Mouse (Mus musculus) hindbrain, embryonic 11.5 days (tissue): ENCODE results near the gene Smim27. TPM values are rescaled to one million over a fixed set of nuclear protein-coding genes. Genes with fewer than 3 reads are reported as not detected.

Source experiments
- ATAC-seq: fragments of 200-750 bp; cut with Nextera tagmentation; 2 replicates; pipeline ENCODE4 v1.8.0; 2017; ENCODE audit warnings: mild to moderate bottlenecking, moderate TSS enrichment, moderate library complexity; ENCODE audit not compliant: low FRiP score
- DNase-seq: peaks from one replicate; pipeline ENCODE4 v3.0.0-alpha.2; 2015; ENCODE audit warnings: low spot score
- H3K27ac ChIP-seq: fragments of 300-500 bp; sonication (generic); 2 replicates; pipeline ENCODE4 v1.5.1; 2014; ENCODE audit warnings: mild to moderate bottlenecking, low read depth, low read length
- H3K27me3 ChIP-seq: fragments of 300-500 bp; sonication (generic); 2 replicates; pipeline ENCODE4 v1.6.1; 2014; ENCODE audit warnings: mild to moderate bottlenecking, low read length, moderate library complexity, mixed read lengths; ENCODE audit not compliant: control insufficient read depth, insufficient read depth
- H3K36me3 ChIP-seq: fragments of 300-500 bp; sonication (generic); 2 replicates; pipeline ENCODE4 v1.6.1; 2014; ENCODE audit warnings: mild to moderate bottlenecking, low read length, moderate library complexity, mixed read lengths; ENCODE audit not compliant: control insufficient read depth, insufficient read depth
- H3K4me1 ChIP-seq: fragments of 300-500 bp; sonication (generic); replicated peaks from 2 replicates; pipeline ENCODE4 v1.6.1; 2014; ENCODE audit warnings: low read length, mixed read lengths; ENCODE audit not compliant: control insufficient read depth, insufficient read depth
- H3K4me2 ChIP-seq: fragments of 300-500 bp; sonication (generic); replicated peaks from 2 replicates; pipeline ENCODE4 v1.6.1; 2014; ENCODE audit warnings: mild to moderate bottlenecking, low read depth, low read length
- H3K4me3 ChIP-seq: fragments of 300-500 bp; sonication (generic); 2 replicates; pipeline ENCODE4 v1.5.1; 2014; ENCODE audit warnings: low read depth, low read length
- H3K9ac ChIP-seq: fragments of 300-500 bp; sonication (generic); 2 replicates; pipeline ENCODE4 v1.6.1; 2014; ENCODE audit warnings: low read depth, low read length
- H3K9me3 ChIP-seq: fragments of 300-500 bp; sonication (generic); 2 replicates; pipeline ENCODE4 v1.6.1; 2016; ENCODE audit warnings: low read length; ENCODE audit not compliant: control insufficient read depth
- WGBS: fragments of 180-500 bp; shearing (Covaris S2); extraction: QIAGEN DNeasy Blood & Tissue Kit; methylation state at CpG from one replicate; pipeline ENCODE4 v1.1.7; 2014; 5-methylcytosine and 5-hydroxymethylcytosine counted together
- polyA plus RNA-seq: library from polyadenylated mRNA; unstranded; fragments of >200 nt; fragmentation: Nextera tagmentation; extraction: Ambion mirVana; gene quantifications from 2 replicates; pipeline ENCODE4 v1.2.1, GENCODE M21; 2014

The Smim27 gene
- 20.7 and 25.8 TPM in 2 replicates for polyA plus RNA-seq

DNA sequence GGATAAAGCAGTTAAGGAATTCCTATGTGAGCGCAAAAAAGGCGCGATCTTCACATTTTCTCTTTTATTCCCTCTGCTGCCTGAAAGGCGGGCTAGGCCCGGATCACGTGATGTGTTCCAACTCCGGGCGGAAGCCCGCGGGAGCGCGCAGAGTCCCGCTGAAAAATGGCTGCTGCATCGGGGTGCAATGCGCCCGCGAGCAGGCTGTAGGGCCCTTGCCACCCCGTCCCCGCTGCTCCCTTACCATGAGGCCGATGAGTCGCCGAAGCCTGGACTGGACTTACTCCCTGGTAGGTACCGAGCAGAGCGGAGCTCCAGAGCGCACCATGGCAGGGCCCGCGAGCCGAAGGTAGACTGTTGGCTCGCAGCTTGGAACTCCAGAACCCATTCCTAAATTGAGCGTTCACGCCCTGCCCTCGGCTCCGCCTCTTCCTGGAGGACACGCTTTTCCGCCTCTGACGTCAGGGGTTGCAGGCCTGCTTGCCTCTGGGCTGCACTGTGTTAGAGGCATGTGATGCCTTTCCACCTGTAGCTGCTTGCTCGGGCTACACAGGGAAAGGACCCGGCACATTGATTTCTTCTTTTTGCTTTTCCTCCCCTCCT, at the start of gene Smim27, which contains the start of gene Topors:
Gene Smim27 (plus strand): TSS at position 150 of the 603 bp plus-strand sequence.
Gene Topors (minus strand): TSS at position 421 of the 603 bp plus-strand sequence.
- H3K4me2 ChIP-seq, result peak within 1 kb of the TSS; percentile 68
- peak within 1 kb of the TSS; percentile 81 for H3K4me3 ChIP-seq
- WGBS, result under 1% methylated on average over 38 of the region's 38 CpGs
- H3K36me3 ChIP-seq, result no peaks in the 10 kb centered on the region; the same call in 1 of the 2 replicates
- no peaks in the 10 kb centered on the region for H3K9me3 ChIP-seq
- H3K9ac ChIP-seq, result peak within 1 kb of the TSS; percentile 86
- peak; percentile 96 for DNase-seq
- H3K4me1 ChIP-seq, result no peaks in the 10 kb centered on the region
- no peaks in the 10 kb centered on the region for H3K27me3 ChIP-seq
- H3K27ac ChIP-seq, result peak within 1 kb of the TSS; percentile 88
- ATAC-seq, result peak; percentile 95

DNA sequence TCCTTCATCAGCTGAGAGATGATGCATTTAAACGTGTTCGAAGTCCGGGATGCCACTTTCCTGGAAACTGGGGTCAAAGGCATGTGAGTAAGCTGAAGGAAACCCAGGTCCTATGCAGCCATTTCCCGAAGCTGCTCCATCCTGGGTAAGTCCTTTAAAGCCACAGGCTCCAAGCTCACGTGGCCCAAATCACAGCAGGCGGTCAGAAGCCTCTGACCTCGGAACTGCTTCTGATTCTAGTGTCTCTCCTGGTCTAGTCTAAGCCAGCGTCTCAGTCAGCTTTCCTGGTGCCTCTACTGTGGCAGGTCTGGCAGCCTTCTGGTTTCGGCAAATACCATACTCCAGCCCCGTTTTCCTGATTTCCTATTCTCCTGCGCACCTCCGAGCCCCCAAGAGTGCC, 48.9 kb upstream of the Smim27 start:
- DNase-seq, result peak; percentile 18
- no peak overlapping the region for H3K9ac ChIP-seq
- H3K9me3 ChIP-seq, result no peaks in the 10 kb centered on the region
- H3K27me3 ChIP-seq, result no peaks in the 10 kb centered on the region
- ATAC-seq, result no peak
- no peak overlapping the region for H3K4me2 ChIP-seq
- H3K27ac ChIP-seq, result no peak overlapping the region
- H3K4me3 ChIP-seq, result no peak overlapping the region
- H3K4me1 ChIP-seq, result no peaks in the 10 kb centered on the region
- no peaks in the 10 kb centered on the region for H3K36me3 ChIP-seq
- WGBS, result 19% methylated on average over 12 of the region's 12 CpGs

GRCm38 (mm10) chr4:40221004-40221760, 48.2 kb upstream of the Smim27 start:
- DNase-seq (no peak), ATAC-seq (no peak)
- H3K36me3 ChIP-seq, result no peaks in the 10 kb centered on the region
- no peaks in the 10 kb centered on the region for H3K27me3 ChIP-seq
- no peaks in the 10 kb centered on the region for H3K4me1 ChIP-seq
- no peak overlapping the region for H3K4me2 ChIP-seq
- no peak overlapping the region for H3K9ac ChIP-seq
- no peaks in the 10 kb centered on the region for H3K9me3 ChIP-seq
- H3K4me3 ChIP-seq, result no peak overlapping the region
- 39% methylated on average over 14 of the region's 14 CpGs for WGBS
- H3K27ac ChIP-seq, result no peak overlapping the region

DNA sequence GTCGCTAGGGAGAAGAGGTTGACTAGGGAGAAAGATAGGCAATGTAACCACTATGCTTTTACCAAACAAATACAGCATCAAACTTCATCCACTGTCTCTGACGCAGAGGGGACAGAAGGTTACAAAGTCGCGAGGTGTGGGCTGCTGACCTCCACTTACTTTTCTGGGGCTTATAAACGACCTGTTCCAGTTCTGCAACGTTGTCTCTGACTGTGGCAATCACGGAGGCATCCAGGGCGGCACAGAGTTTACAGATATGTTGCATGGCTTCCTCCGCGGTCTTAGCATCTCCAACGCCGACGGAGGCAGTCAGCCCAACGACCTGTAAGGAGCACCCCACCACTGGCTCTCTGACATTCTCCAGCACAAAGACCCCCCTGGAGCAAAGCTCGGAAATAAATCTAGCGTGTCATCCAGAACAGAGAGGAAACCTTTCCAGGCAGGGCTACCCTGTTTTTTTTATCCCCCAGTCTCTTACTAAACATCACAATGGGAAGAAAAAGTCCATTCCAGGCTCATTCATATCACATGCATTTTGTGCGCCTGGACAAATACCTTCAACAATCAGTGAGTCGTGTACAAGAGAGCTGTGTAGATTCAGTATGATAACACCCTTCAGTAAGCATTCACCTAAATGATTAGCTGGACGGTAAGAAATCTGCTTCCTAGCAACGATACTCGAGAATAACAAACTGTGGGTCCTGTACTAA, 47.3 kb upstream of the Smim27 start:
- Histone ChIP-seq H3K4me3 (no peak overlapping the region), H3K36me3 (no peaks in the 10 kb centered on the region), H3K27ac (no peak overlapping the region), H3K4me2 (no peak overlapping the region), H3K9me3 (no peaks in the 10 kb centered on the region), H3K4me1 (no peaks in the 10 kb centered on the region), H3K27me3 (no peaks in the 10 kb centered on the region), H3K9ac (no peak overlapping the region)
- ATAC-seq, result no peak
- no peak for DNase-seq
- 47% methylated on average over 21 of the region's 21 CpGs for WGBS

DNA sequence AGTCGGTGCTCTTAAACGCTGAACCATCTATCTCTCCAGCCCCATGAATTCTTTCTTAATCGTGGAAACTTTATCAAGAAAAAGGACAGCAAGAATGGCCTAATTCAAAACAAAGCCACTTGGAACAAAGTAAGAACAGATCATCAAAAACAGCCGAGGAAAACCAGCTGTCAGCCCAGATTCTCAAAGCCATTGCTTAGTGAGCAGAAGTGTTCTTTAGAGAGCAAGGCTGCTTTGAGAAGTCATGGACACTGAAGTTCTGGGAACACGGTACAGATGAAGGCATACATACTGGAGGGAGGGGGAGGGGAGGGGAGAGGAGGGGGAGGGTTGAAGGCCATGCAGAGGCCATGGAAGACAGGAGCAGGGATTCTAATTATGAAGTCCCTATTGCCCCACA, 43.3 kb upstream of the Smim27 start:
- no peak overlapping the region for H3K9ac ChIP-seq
- ATAC-seq (no peak), DNase-seq (no peak)
- no peaks in the 10 kb centered on the region for H3K9me3 ChIP-seq
- H3K27ac ChIP-seq, result no peak overlapping the region
- H3K27me3 ChIP-seq, result no peaks in the 10 kb centered on the region
- no peak overlapping the region for H3K4me2 ChIP-seq
- no peaks in the 10 kb centered on the region for H3K36me3 ChIP-seq
- no peaks in the 10 kb centered on the region for H3K4me1 ChIP-seq
- WGBS, result 79% methylated on average over 5 of the region's 5 CpGs
- H3K4me3 ChIP-seq, result no peak overlapping the region

DNA sequence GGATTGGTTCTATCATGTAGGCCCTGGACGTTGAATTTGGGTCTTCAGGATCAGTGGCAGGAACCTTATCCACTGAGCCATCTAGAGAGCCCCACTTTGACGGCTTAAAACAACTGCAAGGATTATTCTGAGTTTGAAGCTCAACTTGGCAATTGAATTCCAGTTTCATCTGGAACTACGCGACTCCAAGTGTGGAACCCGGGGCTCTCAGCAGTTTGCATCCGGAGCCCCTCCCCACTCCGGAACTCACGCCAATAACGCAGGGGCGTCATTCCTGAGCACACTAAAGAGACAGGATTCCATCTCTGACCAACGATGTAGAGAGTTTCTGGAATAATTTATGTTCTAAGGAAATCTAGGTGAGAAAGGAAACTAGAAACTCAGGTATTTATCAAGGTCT, 42.2 kb upstream of the Smim27 start:
- Histone ChIP-seq H3K9ac (no peak overlapping the region), H3K4me2 (no peak overlapping the region), H3K9me3 (no peaks in the 10 kb centered on the region), H3K4me3 (no peak overlapping the region), H3K36me3 (no peaks in the 10 kb centered on the region), H3K4me1 (no peaks in the 10 kb centered on the region), H3K27ac (no peak overlapping the region), H3K27me3 (no peaks in the 10 kb centered on the region)
- 89% methylated on average over 11 of the region's 11 CpGs for WGBS
- no peak for DNase-seq
- ATAC-seq, result no peak

GRCm38 (mm10) chr4:40227886-40228285, 41.5 kb upstream of the Smim27 start:
- WGBS, result 93% methylated on average over 7 of the region's 7 CpGs
- ATAC-seq (no peak), DNase-seq (no peak)
- Histone ChIP-seq H3K27me3 (no peaks in the 10 kb centered on the region), H3K4me3 (no peak overlapping the region), H3K9ac (no peak overlapping the region), H3K9me3 (no peaks in the 10 kb centered on the region), H3K4me2 (no peak overlapping the region), H3K4me1 (no peaks in the 10 kb centered on the region), H3K36me3 (no peaks in the 10 kb centered on the region), H3K27ac (no peak overlapping the region)

GRCm38 (mm10) chr4:40229723-40230122, 39.7 kb upstream of the Smim27 start:
- no peaks in the 10 kb centered on the region for H3K4me1 ChIP-seq
- H3K27me3 ChIP-seq, result no peaks in the 10 kb centered on the region
- H3K4me2 ChIP-seq, result no peak overlapping the region
- 91% methylated on average over 6 of the region's 6 CpGs for WGBS
- no peak overlapping the region for H3K4me3 ChIP-seq
- H3K27ac ChIP-seq, result no peak overlapping the region
- DNase-seq (no peak), ATAC-seq (no peak)
- no peaks in the 10 kb centered on the region for H3K9me3 ChIP-seq
- no peaks in the 10 kb centered on the region for H3K36me3 ChIP-seq
- no peak overlapping the region for H3K9ac ChIP-seq
